Mouse (Mus musculus) lung, postnatal 0 days (tissue): ENCODE measurements around the gene Itgb6. TPM values are rescaled to one million over a fixed set of nuclear protein-coding genes. Genes with fewer than 3 reads are reported as not detected.

Experiments used
- ATAC-seq: fragments of 200-750 bp; cut with Nextera tagmentation; 2 replicates; pipeline ENCODE4 v1.8.0; 2017; ENCODE audit warnings: moderate library complexity
- DNase-seq: peaks from one replicate; pipeline ENCODE4 v3.0.0-alpha.2; 2016; ENCODE audit warnings: low spot score
- H3K27ac ChIP-seq: fragments of 300-500 bp; sonication (generic); 2 replicates; pipeline ENCODE4 v1.5.1; 2014; ENCODE audit warnings: antibody characterized with exemption, mild to moderate bottlenecking, low read length, mixed read lengths
- H3K27me3 ChIP-seq: fragments of 300-500 bp; sonication (generic); replicated peaks from 2 replicates; pipeline ENCODE4 v1.6.1; 2014; ENCODE audit warnings: low read length, mixed read lengths; ENCODE audit not compliant: insufficient read depth
- H3K36me3 ChIP-seq: fragments of 300-500 bp; sonication (generic); 2 replicates; pipeline ENCODE4 v1.6.1; 2014; ENCODE audit warnings: low read length, mixed read lengths; ENCODE audit not compliant: insufficient read depth
- H3K4me1 ChIP-seq: fragments of 300-500 bp; sonication (generic); 2 replicates; pipeline ENCODE4 v1.6.1; 2014; ENCODE audit warnings: antibody characterized with exemption, low read depth, low read length, mixed read lengths; ENCODE audit not compliant: insufficient read depth
- H3K4me2 ChIP-seq: fragments of 300-500 bp; sonication (generic); replicated peaks from 2 replicates; pipeline ENCODE4 v1.6.1; 2014; ENCODE audit warnings: low read depth, mild to moderate bottlenecking, low read length, moderate library complexity, mixed read lengths
- H3K4me3 ChIP-seq: fragments of 300-500 bp; sonication (generic); 2 replicates; pipeline ENCODE4 v1.5.1; 2014; ENCODE audit warnings: low read depth, low read length
- H3K9ac ChIP-seq: fragments of 300-500 bp; sonication (generic); replicated peaks from 2 replicates; pipeline ENCODE4 v1.6.1; 2014; ENCODE audit warnings: low read depth, mild to moderate bottlenecking
- H3K9me3 ChIP-seq: fragments of 300-500 bp; sonication (generic); 2 replicates; pipeline ENCODE4 v1.6.1; 2016; ENCODE audit warnings: low read length, mixed read lengths
- CTCF ChIP-seq: IDR thresholded peaks from 2 replicates; pipeline ENCODE4 v1.5.1; 2016; ENCODE audit warnings: antibody characterized with exemption, mild to moderate bottlenecking
- EP300 ChIP-seq: IDR thresholded peaks from 2 replicates; pipeline ENCODE4 v1.6.1; 2016; ENCODE audit warnings: antibody characterized with exemption, mild to moderate bottlenecking, control low read depth
- WGBS: fragments of 180-500 bp; shearing (Covaris S2); extraction: QIAGEN DNeasy Blood & Tissue Kit; methylation state at CpG from one replicate; pipeline ENCODE4 v1.1.7; 2014; 5-methylcytosine and 5-hydroxymethylcytosine counted together
- polyA plus RNA-seq: library from polyadenylated mRNA; unstranded; fragments of >200 nt; fragmentation: Nextera tagmentation; extraction: Ambion mirVana; gene quantifications from 2 replicates; pipeline ENCODE4 v1.2.1, GENCODE M21; 2015

Gene Itgb6
- polyA plus RNA-seq, 1 experiment from 2014 or later, result 19.2 TPM

GRCm38 (mm10) chr2:60600863-60601262 lies 121.6 kb downstream of the Itgb6 start:
- no peak for DNase-seq
- Histone ChIP-seq H3K4me3 (no peak overlapping the region), H3K9me3 (no peaks in the 10 kb centered on the region), H3K27me3 (no peaks in the 10 kb centered on the region), H3K4me2 (no peak overlapping the region), H3K4me1 (no peaks in the 10 kb centered on the region), H3K27ac (no peak overlapping the region), H3K9ac (no peak overlapping the region), H3K36me3 (no peaks in the 10 kb centered on the region)
- 81% methylated on average over 2 of the region's 2 CpGs for WGBS
- TF ChIP-seq EP300, result no peak
- TF ChIP-seq CTCF, result no peak
- no peak for ATAC-seq

GRCm38 (mm10) chr2:60583416-60583815 lies 139.0 kb downstream of the Itgb6 start:
- H3K4me3 ChIP-seq, result no peak overlapping the region
- no peaks in the 10 kb centered on the region for H3K36me3 ChIP-seq
- TF ChIP-seq CTCF, result no peak
- TF ChIP-seq EP300, result no peak
- no peak overlapping the region for H3K4me2 ChIP-seq
- ATAC-seq (no peak), DNase-seq (no peak)
- no peak overlapping the region for H3K27ac ChIP-seq
- H3K9me3 ChIP-seq, result no peaks in the 10 kb centered on the region
- WGBS, result 83% methylated on average over 4 of the region's 4 CpGs
- H3K4me1 ChIP-seq, result no peaks in the 10 kb centered on the region
- H3K9ac ChIP-seq, result no peak overlapping the region
- H3K27me3 ChIP-seq, result no peaks in the 10 kb centered on the region

- no peak for DNase-seq
- no peak for ATAC-seq
- no peaks in the 10 kb centered on the region for H3K4me1 ChIP-seq
- no peak overlapping the region for H3K4me2 ChIP-seq
- no peak for TF ChIP-seq CTCF
- no peak for TF ChIP-seq EP300
- H3K36me3 ChIP-seq, result no peaks in the 10 kb centered on the region
- H3K9ac ChIP-seq, result no peak overlapping the region
- no peaks in the 10 kb centered on the region for H3K27me3 ChIP-seq
- no peak overlapping the region for H3K4me3 ChIP-seq
- 67% methylated on average over 4 of the region's 4 CpGs for WGBS
- H3K27ac ChIP-seq, result no peak overlapping the region
- H3K9me3 ChIP-seq, result no peaks in the 10 kb centered on the region
Measured at GRCm38 (mm10) chr2:60554561-60554960, 167.9 kb downstream of the Itgb6 start.

GRCm38 (mm10) chr2:60552902-60553682 lies 169.4 kb downstream of the Itgb6 start, which contains the start of gene Pla2r1:
Gene Pla2r1, minus strand, starts transcription at chr2:60553308.
- Histone ChIP-seq H3K9ac (no peak within 1 kb of the TSS; the same call in 1 of the 2 replicates), H3K4me3 (peak within 1 kb of the TSS; percentile 38), H3K27me3 (no peaks in the 10 kb centered on the region), H3K27ac (no peak within 1 kb of the TSS), H3K4me1 (no peaks in the 10 kb centered on the region), H3K9me3 (no peaks in the 10 kb centered on the region), H3K4me2 (peak within 1 kb of the TSS; percentile 68), H3K36me3 (no peaks in the 10 kb centered on the region)
- DNase-seq, result peak; percentile 55
- WGBS, result 6% methylated on average over 33 of the region's 33 CpGs
- ATAC-seq, result peak; percentile 86
- TF ChIP-seq CTCF (peak; percentile 14; the same call in 1 of the 2 replicates), EP300 (no peak)

- Histone ChIP-seq H3K4me3 (peak overlapping the region; percentile 38), H3K9ac (no peak overlapping the region; the same call in 1 of the 2 replicates), H3K9me3 (no peaks in the 10 kb centered on the region), H3K4me1 (no peaks in the 10 kb centered on the region), H3K27me3 (no peaks in the 10 kb centered on the region), H3K4me2 (peak overlapping the region; percentile 68), H3K36me3 (no peaks in the 10 kb centered on the region), H3K27ac (no peak overlapping the region)
- WGBS, result 36% methylated on average over 21 of the region's 21 CpGs
- no peak for DNase-seq
- TF ChIP-seq EP300, result no peak
- TF ChIP-seq CTCF, result no peak
- no peak; the same call in 1 of the 2 replicates for ATAC-seq
Measured at GRCm38 (mm10) chr2:60552177-60552901, 170.1 kb downstream of the Itgb6 start.

GRCm38 (mm10) chr2:60551673-60552072 lies 170.8 kb downstream of the Itgb6 start:
- Histone ChIP-seq H3K9me3 (no peaks in the 10 kb centered on the region), H3K27me3 (no peaks in the 10 kb centered on the region), H3K4me1 (0 out of 2 replicates have a peak, but pooled peaks cover under 1% of the 10 kb centered on the region), H3K4me3 (no peak overlapping the region), H3K4me2 (no peak overlapping the region), H3K36me3 (no peaks in the 10 kb centered on the region), H3K27ac (no peak overlapping the region), H3K9ac (no peak overlapping the region)
- WGBS, result 59% methylated on average over 2 of the region's 2 CpGs
- DNase-seq (no peak), ATAC-seq (no peak)
- TF ChIP-seq EP300, result no peak
- TF ChIP-seq CTCF, result no peak
